In the genomic region with DNA sequence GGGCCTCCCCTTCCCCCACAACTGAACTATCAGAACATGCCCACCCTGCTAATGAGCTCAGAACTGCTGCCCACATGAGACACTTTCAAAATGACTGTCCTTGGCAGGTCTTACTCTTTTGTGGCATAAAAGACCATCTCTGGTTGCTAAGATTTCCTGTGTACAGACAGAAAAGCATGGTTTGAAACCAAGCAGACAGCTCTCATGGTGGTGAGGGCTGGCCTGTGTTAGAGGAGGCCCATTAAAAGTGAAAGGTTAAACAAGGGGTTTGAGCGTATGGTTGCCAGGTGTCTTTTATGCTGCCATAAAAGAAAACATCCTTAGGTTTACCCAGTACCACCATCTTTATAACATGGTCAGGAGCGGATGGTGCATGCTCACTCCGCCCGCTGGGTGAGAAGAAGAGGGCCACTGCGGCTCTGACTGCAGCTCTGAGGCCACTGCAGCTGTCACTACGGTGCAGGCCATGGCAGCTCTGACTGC, we compare ENCODE assay signal across 11 mouse cellular contexts. TPM values are rescaled to one million over a fixed set of nuclear protein-coding genes. Genes with fewer than 3 reads are reported as not detected.
DNase-seq lines count a peak whose midpoint lies in the region; ATAC-seq and TF ChIP-seq lines count a peak whose summit lies in the region.
"Had no signal": no experiment of that assay in that cellular context is flagged by ENCODE, and none has a peak within 500 bp of the region (broad histone marks: within the 10 kb centered on the region; RNA-seq: fewer than 3 reads in every experiment).

No protein-coding gene starts in this region.

- H3K4me1 ChIP-seq in forebrain, embryonic 10.5 days: peaks cover 24% of the 10 kb centered on the region
- peaks cover 9% of the 10 kb centered on the region for H3K4me1 ChIP-seq in forebrain, embryonic 12.5 days
- H3K4me1 ChIP-seq in limb, embryonic 10.5 days: peaks cover 12% of the 10 kb centered on the region
- no peaks in the 10 kb centered on the region for H3K4me1 ChIP-seq in kidney, embryonic 14.5 days (ENCODE audit: control insufficient read depth, insufficient read depth, low read length)
- H3K4me1 ChIP-seq: liver, embryonic 13.5 days had no signal

- no peak for DNase-seq in forebrain, embryonic 10.5 days (ENCODE audit: extremely low spot score, low spot score)
- peak; percentile 15 for DNase-seq in thymus, postnatal 0 days (ENCODE audit: low spot score)
- no peak for DNase-seq in thymus, adult 18-20 months
- no peak for DNase-seq in limb, embryonic 10.5 days (ENCODE audit: low spot score)
- no peak for DNase-seq in left cerebral cortex, adult 2 months (ENCODE audit: extremely low spot score in 1 of 2, low spot score in 2 of 2)
- DNase-seq: cerebellum, postnatal 25 days; liver, embryonic 13.5 days had no signal

- H3K27ac ChIP-seq in forebrain, embryonic 10.5 days: 0 out of 2 replicates have a peak overlapping the region, but pooled peaks have one; percentile 30
- H3K27ac ChIP-seq in forebrain, embryonic 12.5 days: no peak overlapping the region; the same call in 1 of the 2 replicates
- H3K27ac ChIP-seq in limb, embryonic 10.5 days: peak overlapping the region; percentile 12; the same call in 1 of the 2 replicates
- no peak overlapping the region for H3K27ac ChIP-seq in kidney, embryonic 14.5 days (ENCODE audit: low read depth, low read length)
- no peak overlapping the region for H3K27ac ChIP-seq in left cerebral cortex, adult 2 months
- H3K27ac ChIP-seq: liver, embryonic 13.5 days had no signal

- H3K4me2 ChIP-seq in forebrain, embryonic 12.5 days: no peak overlapping the region
- H3K4me2 ChIP-seq in kidney, embryonic 14.5 days (replicated peaks; ENCODE audit: low read depth, low read length): no peak overlapping the region
- H3K4me2 ChIP-seq: liver, embryonic 13.5 days had no signal

- no peak for TF ChIP-seq CTCF in left cerebral cortex, adult 2 months (IDR thresholded peaks at IDR 0.05)

- intact Hi-C loops in left cerebral cortex, adult 2 months (cut with DNase I): no loop called here

- 88% methylated on average over 6 of the region's 6 CpGs for WGBS in forebrain, embryonic 10.5 days
- 83% methylated on average over 6 of the region's 6 CpGs for WGBS in forebrain, embryonic 12.5 days
- 46% methylated on average over 6 of the region's 6 CpGs for WGBS in limb, embryonic 10.5 days
- WGBS in kidney, embryonic 14.5 days: 86% methylated on average over 6 of the region's 6 CpGs

- H3K4me3 ChIP-seq in forebrain, embryonic 10.5 days: no peak overlapping the region
- H3K4me3 ChIP-seq in forebrain, embryonic 12.5 days (replicated peaks): no peak overlapping the region
- H3K4me3 ChIP-seq in limb, embryonic 10.5 days: no peak overlapping the region
- H3K4me3 ChIP-seq in kidney, embryonic 14.5 days (ENCODE audit: low read length): no peak overlapping the region
- no peak overlapping the region for H3K4me3 ChIP-seq in left cerebral cortex, adult 2 months
- H3K4me3 ChIP-seq: liver, embryonic 13.5 days had no signal

- H3K9me3 ChIP-seq in forebrain, embryonic 10.5 days: no peaks in the 10 kb centered on the region
- no peaks in the 10 kb centered on the region for H3K9me3 ChIP-seq in forebrain, embryonic 12.5 days
- H3K9me3 ChIP-seq in limb, embryonic 10.5 days (replicated peaks): no peaks in the 10 kb centered on the region
- no peaks in the 10 kb centered on the region for H3K9me3 ChIP-seq in kidney, embryonic 14.5 days (ENCODE audit: control insufficient read depth, low read length)
- H3K9me3 ChIP-seq: liver, embryonic 13.5 days had no signal

- H3K36me3 ChIP-seq in forebrain, embryonic 10.5 days (replicated peaks): peaks cover 30% of the 10 kb centered on the region
- H3K36me3 ChIP-seq in forebrain, embryonic 12.5 days (replicated peaks): peaks cover 10% of the 10 kb centered on the region; the same call in 1 of the 2 replicates
- peaks cover 24% of the 10 kb centered on the region for H3K36me3 ChIP-seq in limb, embryonic 10.5 days
- H3K36me3 ChIP-seq in kidney, embryonic 14.5 days (ENCODE audit: control insufficient read depth, insufficient read depth, low read length): peaks cover 26% of the 10 kb centered on the region

- no peak overlapping the region for H3K9ac ChIP-seq in forebrain, embryonic 12.5 days
- no peak overlapping the region for H3K9ac ChIP-seq in kidney, embryonic 14.5 days (ENCODE audit: low read depth, low read length)
- H3K9ac ChIP-seq: liver, embryonic 13.5 days had no signal

- ATAC-seq in forebrain, embryonic 12.5 days (ENCODE audit: low FRiP score): no peak
- ATAC-seq in neutrophil, adult 5-6 weeks (ENCODE audit: extremely low read depth, insufficient number of reproducible peaks, low FRiP score, poor library complexity, severe bottlenecking): peak; percentile 37; the same call in 1 of the 2 replicates
- no peak for ATAC-seq in kidney, embryonic 14.5 days (ENCODE audit: low FRiP score, low TSS enrichment)
- ATAC-seq: intestine, postnatal 0 days had no signal

- H3K27me3 ChIP-seq in forebrain, embryonic 10.5 days (ENCODE audit: poor library complexity, severe bottlenecking): no peaks in the 10 kb centered on the region
- H3K27me3 ChIP-seq in forebrain, embryonic 12.5 days: no peaks in the 10 kb centered on the region
- H3K27me3 ChIP-seq in limb, embryonic 10.5 days (ENCODE audit: low read depth, poor library complexity, severe bottlenecking): no peaks in the 10 kb centered on the region
- H3K27me3 ChIP-seq in kidney, embryonic 14.5 days (ENCODE audit: control insufficient read depth, insufficient read depth, low read length): no peaks in the 10 kb centered on the region
- H3K27me3 ChIP-seq: liver, embryonic 13.5 days had no signal

RNA-seq across cellular contexts. Expression of a gene that starts 25.5 kb away (rescaled TPM):
- 10.9 and 12.8 TPM in 2 replicates for polyA plus RNA-seq in forebrain, embryonic 10.5 days (2016; fragmentation: Nextera tagmentation; extraction: Ambion mirVana)
- 9.0 and 9.7 TPM in 2 replicates for polyA plus RNA-seq in forebrain, embryonic 12.5 days (2016; fragmentation: Nextera tagmentation; extraction: Ambion mirVana)
- 50.9 and 54.3 TPM in 2 replicates for polyA plus RNA-seq in thymus, postnatal 0 days (2015; fragmentation: Nextera tagmentation; extraction: Ambion mirVana)
- polyA plus RNA-seq in limb, embryonic 10.5 days (2016; fragmentation: Nextera tagmentation; extraction: Ambion mirVana): 10.7 and 12.0 TPM in 2 replicates
- 200 and 216 TPM in 2 replicates for total RNA-seq in neutrophil, adult 5-6 weeks (2017)
- 19.7 and 25.1 TPM in 2 replicates for polyA plus RNA-seq in kidney, embryonic 14.5 days (2014; fragmentation: Nextera tagmentation; extraction: Ambion mirVana)
- total RNA-seq in left cerebral cortex, adult 2 months (2021): 10 to 100 TPM; 20.8 to 24.4 TPM

Comparison
In these comparisons a context has a peak if more than half of its experiments do, and no peak if none do; other contexts are left out.
1. H3K27ac ChIP-seq: peak in forebrain, embryonic 10.5 days (single experiment) and limb, embryonic 10.5 days (single experiment); none in forebrain, embryonic 12.5 days (single experiment), kidney, embryonic 14.5 days (single experiment) and left cerebral cortex, adult 2 months (single experiment).